Mouse (Mus musculus) brain, adult 2 months (tissue): Measurements from ENCODE around the gene Surf1.
"Not testable (repeated sequence)": the region's sequence is repeated elsewhere in the genome, so short reads cannot be mapped to it uniquely, and the experiment has no call there.

ENCODE experiments used
- DNase-seq: peaks from one replicate; pipeline ENCODE4 v3.0.0; 2011; ENCODE audit warnings: low read depth, low spot score

The Surf1 gene

DNA sequence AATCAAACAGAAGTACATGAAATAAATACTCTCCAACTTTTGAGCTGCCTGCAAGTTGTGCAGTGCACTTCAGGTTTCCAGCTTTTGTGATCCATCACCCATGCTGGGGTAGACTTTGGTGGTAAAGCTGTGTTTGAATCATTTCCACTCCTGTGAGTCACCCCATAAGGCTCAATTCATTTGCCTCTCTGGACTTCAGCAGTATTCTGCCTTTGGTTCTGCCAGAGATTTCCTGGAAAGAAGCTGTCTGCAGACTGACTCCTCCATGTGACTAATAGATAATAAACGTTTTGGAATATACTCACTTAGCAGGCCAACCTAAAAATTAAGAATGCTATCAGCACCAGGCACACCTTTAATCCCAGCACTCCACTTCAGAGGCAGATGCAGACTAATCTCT, 15.6 kb downstream of the Surf1 start:
- DNase-seq = no peak

GRCm38 (mm10) chr2:26895898-26896297, 20.4 kb downstream of the Surf1 start:
- DNase-seq = no peak

- DNase-seq = not testable (repeated sequence)
These were observed 30.2 kb downstream of the Surf1 start for GRCm38 (mm10) chr2:26886170-26886569.

DNA sequence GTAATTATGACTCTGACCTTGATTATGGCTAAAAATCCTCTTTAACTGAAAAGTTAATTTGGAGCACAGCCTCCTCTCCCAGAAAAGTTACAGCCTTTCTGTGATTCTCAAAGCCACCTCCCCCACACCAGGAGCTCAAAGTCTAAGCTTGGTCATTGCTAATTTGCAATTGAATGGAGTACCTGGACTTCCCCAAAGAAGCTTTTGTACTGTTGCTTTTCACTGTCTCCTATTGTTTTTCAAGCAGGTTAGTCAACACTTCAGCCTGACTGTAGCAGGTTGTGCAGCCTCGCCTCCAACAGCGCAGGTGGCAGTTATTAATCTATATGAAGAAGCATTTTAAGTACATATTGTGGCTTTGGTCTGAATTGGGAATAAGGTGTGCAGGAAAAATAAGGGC, 30.8 kb downstream of the Surf1 start:
- DNase-seq = not testable (repeated sequence)

DNA sequence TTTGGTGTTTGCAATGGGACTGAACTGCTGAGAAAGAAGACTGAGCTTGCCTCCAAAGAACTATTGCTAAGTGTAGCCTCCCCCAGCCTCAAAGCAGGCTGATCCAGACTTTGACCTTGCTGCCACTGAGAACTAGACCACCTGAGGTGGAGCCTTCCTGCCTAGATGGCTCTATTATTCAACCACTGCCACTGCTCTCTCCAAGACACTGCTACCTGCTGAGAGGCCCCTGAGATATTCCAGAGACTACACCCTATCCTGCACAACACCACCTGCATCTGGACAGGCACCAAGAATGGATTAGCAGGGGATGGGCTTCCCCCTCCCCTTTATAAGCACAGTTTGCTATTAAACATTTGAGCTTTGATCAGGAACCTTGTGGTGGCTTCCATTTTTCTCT, 37.8 kb downstream of the Surf1 start:
- no peak for DNase-seq

- no peak for DNase-seq
These were observed 45.7 kb downstream of the Surf1 start for GRCm38 (mm10) chr2:26870666-26871065.

- DNase-seq = no peak
These were observed 51.5 kb downstream of the Surf1 start, which contains the start of gene Abo for GRCm38 (mm10) chr2:26864879-26865278. Gene Abo, minus strand, starts transcription at chr2:26864979.
